Mouse (Mus musculus): ENCODE results near the gene Gart.

Gene Gart

DNA sequence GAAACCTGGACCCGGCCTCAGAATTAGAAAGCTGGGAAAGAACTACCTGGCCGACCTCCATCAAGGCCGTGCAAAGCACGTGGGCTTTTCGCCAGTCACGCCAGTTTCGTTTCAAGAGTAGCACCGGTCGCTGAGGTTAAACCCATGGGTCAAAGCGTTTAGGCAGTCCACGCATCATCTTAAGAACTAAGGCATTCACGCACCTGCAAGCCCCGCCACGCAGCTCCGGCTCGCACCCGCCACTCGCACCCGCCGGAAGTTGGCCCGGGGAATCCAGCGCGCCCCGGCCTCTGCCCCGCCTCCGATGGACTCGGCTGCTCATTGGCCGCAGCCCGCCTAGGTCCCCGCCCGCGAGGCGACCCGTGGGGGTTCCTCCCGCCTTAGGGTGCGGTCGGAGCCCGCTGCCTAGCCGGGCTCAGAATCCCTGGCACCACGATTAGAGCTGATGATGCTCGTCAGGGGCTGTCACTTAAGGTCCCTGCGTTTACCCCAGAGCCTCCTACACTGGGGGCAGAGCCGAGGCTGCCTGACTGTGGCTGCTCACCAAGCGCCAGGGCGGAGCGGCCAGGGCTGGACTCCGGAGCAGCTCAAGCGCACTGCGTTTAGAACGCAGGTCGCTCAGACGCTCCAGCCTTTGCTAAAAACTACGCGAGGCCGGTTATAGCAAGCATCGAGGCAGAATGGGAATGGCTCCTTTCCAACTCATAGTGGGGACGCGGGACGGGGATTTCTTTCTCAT lies at the start of gene Gart:
Gene Gart (minus strand): TSS at position 272 of the 739 bp plus-strand sequence.
- peak; percentile 94 for DNase-seq (ENCODE audit: low spot score)

DNA sequence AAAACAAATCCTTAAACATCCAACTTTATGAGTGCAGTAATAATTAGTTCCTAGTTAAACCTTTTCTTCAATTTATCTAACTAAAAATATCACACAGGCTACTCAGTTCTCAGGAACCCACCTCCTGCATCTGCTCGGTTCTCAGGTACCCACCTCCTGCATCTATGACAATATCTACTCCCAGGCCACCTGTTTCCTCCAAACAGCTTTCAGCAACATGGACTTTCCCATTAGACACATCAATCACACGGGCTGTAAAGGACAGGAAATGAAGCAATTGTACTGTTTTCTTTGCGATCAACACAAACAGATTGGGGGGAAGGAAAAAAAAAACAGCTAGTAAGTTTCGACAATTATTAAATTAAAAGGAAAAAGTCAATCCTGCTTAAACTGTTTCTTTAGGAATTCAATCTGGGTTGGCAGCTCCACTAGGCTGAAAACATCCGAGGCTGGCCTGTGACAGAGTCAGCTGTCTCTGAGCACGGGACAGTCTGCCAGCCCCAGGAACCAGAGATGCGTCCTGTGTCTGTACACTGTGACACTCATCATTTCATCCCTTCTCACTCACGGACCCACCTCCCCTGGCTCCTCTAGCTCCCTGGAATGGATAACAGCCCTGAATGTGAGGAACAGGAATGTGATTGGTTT lies 48.5 kb upstream of the Gart start:
- DNase-seq (ENCODE audit: low spot score) = no peak

DNA sequence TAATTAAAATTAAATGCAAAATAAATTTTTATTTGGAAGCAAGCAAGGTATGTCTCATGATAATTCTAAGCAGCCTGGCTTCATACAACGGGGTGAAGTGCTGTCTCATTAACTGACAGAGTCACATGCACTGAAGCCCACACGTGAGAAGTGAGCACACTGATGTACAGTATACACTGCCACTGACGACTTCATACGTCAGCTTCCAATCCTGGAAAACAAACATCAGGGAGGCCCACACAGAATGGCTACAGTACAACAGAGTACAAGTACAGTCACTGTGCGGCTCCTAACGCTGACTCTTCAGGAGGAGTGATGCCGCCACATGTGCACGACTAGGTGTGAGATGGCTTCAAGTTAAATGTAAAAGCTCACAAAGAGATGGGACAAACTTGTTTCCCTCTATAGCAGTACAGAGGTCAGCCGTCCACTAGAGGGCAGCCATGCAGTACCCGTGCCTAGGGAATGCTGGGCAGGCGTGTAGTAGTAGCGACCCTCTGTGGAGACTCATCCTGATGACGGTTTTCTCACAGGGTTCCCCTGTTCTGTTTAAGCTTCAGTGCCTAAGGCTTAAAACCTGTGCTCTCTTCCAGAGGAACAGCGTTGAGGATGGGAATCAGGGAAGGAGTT lies 47.8 kb upstream of the Gart start:
- DNase-seq (ENCODE audit: low spot score) = peak; percentile 50

DNA sequence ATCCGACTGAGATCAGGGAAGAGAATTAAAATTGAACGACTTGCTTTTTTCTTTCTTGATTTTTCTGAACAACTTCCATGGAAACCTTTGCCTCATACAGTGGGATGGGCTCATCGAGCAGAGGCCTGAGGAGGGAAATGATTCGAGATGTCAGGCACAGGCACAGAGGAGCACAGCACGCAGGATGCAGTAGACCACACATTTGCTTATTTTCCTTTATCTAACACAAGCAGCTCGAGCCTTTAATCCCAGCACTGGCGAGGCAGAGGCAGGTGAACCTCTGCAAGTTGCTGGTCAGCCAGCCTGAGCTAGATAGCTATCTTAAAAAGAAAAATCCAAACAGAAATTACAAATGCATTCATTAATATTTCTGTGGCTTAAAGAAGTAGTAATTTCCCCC lies 43.0 kb upstream of the Gart start:
- no peak for DNase-seq (ENCODE audit: low spot score)

DNA sequence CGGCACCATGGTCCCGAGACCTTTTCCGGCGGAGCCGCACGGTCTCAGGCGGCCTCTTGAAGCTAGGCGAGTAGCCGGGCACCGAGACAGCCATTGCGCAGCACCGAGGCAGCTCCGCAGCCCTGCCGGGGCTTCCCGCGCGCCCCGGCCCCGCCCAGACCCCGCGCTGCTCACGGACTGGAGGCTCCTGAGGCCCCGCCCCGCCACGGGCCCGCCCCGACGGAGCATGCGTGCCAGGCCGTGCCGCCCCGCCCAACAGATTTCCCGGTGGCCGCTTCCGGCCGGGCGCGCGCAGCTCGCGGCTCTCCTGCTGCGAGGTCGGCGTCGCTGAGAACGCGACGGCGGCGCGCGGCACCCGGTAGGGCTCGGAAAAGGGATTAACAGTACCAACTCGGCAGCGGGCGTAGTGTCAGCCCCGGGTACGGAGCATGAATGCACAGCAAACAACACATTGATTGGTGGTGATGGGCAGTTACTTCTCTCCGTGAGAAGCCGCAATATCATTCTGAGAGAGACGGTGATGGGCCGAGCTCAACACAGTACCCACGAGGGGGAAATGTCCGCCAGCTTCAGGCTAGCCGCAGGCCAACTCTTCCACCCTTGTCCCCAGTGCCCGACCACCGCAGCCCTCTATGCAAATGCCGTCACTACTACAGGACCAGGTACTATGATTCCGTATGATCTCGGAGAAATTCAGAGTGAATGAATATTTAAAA lies 42.0 kb upstream of the Gart start, which contains the start of gene Donson:
Gene Donson (minus strand): TSS at position 152 of the 716 bp plus-strand sequence.
- peak; percentile 94 for DNase-seq (ENCODE audit: low spot score)

DNA sequence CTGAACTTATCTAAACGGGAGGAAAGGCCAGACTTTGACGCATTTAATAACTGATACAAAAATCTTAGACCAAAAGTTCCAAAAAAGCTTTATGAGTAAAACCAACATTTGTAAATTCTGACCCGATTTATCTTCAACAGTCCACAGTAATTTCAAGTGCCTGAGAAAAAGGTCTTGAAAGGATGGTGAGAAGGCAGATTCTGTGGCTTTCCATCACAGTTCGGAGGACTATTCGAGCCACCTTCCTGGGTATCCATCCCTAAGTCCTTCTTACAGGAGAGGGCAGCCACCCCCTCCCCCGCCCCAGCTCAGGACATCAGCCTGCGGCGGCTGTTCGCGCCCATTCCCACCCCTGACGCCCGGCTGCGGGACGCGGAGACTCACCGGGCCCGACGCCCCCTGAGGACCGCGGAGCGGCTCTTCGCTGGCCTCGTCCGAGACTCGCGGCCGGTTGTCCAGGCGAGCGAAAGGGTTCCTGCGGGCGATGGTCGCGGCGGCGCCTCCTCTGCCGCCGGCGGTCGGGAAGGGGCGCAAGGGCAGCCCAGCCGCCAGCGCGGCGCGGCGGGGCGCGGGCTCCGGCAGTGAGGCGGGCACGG lies 41.4 kb upstream of the Gart start:
- DNase-seq (ENCODE audit: low spot score) = no peak

DNA sequence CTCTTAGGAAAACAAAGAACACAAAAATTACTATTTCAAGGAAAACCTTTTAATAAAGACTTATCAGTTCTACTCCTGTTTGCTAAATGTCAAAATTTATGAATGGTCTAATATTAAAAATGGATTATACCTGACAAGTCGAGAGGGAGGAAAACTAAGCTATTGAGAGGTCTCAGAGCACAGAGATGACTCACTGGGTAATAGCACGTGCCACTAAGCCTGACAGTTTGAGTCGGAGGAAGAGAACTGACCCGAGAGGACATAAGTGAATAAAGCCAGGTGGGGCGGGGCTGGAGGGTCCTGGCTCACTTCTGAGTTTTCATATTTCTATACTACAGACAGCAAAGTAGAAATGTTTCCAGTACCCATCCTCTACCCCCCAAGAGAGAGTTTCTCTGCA lies 39.6 kb upstream of the Gart start:
- no peak for DNase-seq (ENCODE audit: low spot score)

DNA sequence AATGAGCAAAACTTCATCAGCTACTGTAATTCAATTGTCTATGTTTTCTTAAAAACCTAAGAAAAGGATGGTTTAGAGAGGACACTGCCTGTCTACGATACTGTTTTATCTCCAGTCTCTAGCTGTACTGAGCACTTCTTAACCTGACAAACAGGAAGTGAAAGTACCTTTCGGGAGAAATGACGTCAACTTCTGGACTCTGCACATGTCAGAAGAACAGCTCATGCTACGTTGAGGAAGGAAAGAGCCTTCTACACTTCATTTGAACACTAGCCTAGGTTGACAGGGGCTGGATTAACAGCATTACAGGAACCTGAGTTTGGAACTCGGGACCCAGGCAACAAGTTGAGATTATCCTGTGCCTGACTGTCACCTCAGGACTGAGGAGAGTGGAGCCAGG lies 38.8 kb upstream of the Gart start:
- peak; percentile 78 for DNase-seq (ENCODE audit: low spot score)

DNA sequence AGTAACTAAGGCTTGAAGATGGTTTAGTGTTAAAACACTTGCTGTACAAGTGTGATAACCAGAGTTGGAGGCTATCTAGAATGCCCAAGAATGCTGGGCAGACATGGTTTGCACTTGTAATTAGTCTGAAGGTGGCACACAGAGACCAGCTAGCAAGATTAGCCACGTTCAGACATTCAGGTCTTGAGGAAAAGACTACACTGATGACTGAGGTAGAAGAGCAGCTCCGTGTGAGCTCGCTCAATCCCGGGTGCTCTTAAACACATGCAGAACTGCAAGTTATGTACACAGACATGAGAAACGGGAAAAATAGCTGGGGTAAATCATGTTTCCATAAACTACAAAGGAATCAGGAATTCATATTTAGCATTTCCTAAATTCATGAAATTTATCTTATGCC lies 33.9 kb upstream of the Gart start:
- no peak for DNase-seq (ENCODE audit: low spot score)

DNA sequence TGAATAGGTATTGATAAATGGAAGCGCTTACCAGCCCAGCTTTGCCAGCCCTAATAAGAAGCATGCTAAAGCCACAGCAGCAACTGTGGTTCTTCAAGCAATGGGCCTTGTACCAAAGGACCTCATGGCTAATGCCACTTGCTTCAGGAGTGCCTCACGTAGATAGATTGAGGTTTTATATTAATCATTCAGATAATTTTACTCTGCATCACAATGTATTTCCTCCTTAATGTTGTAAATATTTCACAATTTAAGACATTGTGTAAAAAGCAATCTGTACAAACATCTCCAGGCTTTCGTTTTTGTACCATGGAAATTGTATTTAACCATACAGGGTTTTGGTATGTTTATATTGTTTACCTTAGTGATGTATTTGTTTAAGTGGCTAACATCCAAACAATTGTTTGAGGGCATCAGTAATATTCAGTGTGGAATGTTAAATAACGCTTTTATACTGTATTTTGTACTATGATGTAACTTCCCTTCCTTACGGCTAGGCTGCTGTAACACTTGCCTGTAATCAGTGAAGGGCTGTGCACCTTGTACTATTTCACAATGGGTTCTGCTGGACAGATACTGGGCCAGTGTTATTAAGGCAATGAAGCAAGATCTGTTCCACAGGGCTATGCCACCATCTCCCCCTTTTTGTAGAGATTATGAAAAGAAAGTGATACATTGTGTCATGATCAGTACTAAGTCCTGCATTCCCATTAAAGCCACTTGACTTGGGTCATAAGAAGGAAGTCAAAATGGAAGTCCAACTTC lies 31.6 kb upstream of the Gart start:
- DNase-seq (ENCODE audit: low spot score) = no peak

DNA sequence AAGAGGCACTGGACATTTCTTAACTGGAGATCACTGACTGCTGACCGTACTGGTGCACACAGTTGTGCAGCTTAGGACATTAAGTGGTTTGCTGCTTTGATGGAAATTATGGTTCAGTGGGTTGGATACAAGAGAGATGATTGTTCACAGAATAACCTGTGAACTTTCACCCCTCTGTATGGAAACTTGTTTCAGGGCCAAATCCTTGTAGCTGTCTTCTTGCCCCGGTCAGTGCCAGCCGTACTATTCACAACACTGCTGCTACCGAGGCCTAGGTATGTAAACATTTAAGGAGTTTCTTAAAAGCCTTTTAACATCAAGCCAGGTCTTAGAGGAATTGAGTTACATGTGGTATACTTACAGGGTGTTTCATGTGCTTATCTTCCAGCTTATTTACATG lies 27.7 kb upstream of the Gart start:
- no peak for DNase-seq (ENCODE audit: low spot score)

DNA sequence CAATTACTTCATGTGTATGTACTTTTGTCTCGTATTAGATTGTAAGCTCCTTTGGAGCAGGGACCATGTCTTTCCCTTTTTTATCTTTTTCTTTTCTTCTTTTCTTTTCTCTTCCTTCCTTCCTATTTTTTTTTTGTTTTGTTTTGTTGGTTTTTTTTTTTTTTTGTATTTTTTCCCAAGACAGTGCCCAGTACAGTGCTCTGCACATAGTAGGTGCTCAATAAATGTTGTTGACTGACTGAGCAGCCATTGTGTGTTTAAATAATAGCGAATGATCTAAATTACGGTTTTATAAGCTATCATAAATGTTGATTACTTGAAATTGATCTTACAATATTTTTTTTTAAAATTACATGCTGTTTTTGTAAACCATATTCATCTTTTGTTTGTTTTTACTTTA lies 17.0 kb upstream of the Gart start:
- no peak for DNase-seq (ENCODE audit: low spot score)

DNA sequence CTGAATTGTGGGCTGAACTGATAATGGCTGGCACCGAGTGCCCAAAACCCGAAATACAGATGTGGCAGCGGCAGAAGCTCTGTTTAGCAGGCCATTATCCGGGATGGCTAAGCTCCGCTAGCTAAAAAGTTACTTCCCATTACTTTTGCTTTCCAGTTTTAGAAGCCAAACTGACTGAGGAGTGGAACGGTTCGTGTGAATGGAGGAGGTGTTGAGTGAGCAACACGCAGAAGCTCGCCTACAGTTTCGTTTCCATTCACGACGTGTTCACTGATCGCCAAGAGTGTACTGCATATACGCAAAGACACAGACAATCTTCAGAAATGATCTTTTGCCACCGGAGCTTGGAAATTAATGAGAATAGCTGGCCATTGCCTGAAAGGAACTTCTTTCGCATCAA lies 15.6 kb upstream of the Gart start:
- DNase-seq (ENCODE audit: low spot score) = no peak

DNA sequence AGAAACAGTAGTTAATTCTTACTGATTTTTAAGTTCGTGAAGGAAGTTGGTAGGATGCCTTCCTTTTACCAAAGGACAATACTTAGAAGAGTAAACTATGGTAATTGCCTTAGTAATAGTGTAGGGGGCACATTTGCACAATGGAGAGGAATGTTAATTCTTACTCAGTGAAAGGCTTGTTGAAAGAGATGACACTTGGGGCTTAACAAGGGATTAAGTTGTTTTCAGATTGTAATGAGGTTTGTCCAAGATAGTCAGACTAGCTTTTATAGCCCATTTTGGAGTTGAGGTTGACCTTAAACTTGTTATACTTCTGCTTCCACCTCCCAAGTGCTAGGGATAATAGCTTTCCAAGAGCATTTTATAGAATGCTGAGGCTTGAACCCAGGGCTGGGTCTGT lies 14.6 kb upstream of the Gart start:
- DNase-seq (ENCODE audit: low spot score) = no peak

DNA sequence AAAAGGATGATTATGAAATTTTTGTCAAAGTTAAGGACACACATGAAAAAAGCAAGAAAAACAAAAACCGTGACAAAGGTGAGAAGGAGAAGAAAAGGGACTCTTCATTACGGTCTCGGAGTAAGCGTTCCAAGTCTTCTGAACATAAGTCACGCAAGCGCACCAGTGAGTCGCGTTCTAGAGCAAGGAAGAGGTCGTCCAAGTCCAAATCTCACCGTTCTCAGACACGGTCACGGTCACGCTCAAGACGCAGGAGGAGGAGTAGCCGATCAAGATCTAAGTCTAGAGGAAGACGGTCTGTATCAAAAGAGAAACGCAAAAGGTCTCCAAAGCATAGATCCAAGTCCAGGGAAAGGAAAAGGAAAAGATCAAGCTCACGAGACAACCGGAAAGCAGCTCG lies 13.0 kb upstream of the Gart start:
- no peak for DNase-seq (ENCODE audit: low spot score)

DNA sequence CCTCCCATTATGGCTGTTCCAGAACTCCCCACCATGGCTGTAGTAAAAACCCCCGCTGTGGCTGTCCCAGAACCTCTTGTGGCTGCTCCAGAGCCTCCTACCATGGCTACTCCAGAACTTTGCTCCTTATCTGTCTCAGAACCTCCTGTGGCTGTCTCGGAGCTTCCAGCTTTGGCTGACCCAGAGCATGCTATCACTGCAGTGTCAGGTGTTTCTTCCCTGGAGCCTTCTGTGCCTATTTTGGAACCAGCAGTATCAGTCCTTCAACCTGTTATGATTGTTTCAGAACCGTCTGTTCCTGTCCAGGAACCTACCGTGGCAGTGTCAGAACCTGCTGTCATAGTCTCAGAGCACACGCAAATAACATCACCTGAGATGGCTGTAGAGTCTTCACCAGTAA lies 11.7 kb upstream of the Gart start:
- DNase-seq (ENCODE audit: low spot score) = no peak

DNA sequence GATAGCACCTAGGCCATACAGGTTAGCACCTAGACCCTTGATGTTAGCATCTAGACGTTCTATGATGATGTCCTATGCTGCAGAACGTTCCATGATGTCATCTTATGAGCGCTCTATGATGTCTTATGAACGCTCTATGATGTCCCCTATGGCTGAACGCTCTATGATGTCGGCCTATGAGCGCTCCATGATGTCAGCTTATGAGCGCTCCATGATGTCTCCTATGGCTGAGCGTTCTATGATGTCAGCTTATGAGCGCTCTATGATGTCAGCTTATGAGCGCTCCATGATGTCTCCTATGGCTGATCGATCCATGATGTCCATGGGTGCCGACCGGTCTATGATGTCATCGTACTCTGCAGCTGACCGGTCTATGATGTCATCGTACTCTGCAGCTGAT lies 10.5 kb upstream of the Gart start:
- DNase-seq (ENCODE audit: low spot score) = no peak

DNA sequence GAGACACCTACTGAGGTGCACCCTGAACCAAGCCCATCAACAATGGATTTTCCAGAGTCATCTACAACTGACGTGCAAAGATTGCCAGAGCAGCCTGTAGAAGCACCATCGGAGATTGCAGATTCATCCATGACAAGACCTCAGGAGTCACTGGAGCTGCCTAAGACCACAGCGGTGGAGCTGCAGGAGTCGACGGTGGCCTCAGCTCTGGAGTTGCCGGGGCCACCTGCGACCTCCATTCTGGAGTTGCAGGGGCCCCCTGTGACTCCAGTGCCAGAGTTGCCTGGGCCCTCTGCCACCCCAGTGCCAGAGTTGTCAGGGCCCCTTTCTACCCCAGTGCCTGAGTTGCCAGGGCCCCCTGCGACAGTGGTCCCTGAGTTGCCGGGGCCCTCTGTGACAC lies 8.5 kb upstream of the Gart start:
- DNase-seq (ENCODE audit: low spot score) = no peak

DNA sequence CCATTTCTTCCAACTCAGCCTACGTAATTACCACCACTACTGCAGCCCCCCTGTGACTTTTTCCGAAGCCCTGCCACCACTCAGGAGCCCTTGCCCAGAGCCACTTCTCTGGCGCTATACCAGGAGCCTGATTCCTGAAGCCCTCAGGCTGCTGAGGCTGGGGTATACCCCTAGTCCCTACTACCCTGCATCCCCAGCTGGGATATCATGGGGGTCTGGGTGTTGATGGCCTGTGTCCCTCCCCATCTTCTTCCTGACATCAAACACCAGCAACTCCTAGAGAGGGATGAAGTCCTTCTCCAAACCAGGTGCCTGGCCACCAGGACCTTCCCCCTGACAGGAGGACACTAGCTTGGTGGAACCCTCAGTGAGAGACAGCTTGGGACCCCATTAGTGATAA lies 5.4 kb upstream of the Gart start:
- DNase-seq (ENCODE audit: low spot score) = no peak

DNA sequence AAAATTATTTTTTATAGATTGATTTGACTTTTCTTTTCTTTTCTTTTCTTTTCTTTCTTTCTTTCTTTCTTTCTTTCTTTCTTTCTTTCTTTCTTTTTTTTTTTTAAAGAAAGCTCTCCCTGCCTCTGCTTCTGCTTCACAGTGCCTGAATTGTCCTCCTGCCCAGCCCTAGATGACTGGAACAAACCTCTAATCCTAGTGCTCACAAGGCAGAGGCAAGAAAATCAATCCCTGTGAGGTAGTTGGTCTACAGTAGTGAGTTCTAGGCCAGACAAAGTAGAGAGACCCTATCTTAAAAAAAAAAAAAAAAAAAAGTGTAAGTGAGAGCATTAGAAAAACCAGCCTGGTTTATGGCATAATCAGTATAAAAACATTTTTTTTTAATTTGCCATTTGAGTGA lies 3.0 kb upstream of the Gart start:
- no peak for DNase-seq (ENCODE audit: low spot score)

DNA sequence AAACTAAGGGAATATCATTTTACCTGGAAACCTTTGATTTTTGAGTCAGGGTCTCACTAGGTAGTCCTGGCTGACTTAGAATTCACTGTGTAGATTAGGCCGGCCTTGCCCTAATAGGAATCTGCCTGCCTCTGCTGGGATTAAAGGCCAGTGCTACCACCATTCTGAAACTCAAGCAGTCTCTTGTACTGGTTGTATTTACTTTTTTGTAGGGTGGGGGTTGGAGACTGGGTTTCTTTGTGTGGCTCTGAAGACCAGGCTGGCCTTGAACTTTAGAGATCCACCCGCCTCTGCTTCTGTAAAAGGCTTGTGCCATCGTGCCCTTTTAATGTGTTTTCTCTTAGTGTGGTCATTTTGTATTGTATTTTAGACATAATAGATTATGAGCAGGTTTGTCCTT lies 2.5 kb upstream of the Gart start:
- DNase-seq (ENCODE audit: low spot score) = no peak

DNA sequence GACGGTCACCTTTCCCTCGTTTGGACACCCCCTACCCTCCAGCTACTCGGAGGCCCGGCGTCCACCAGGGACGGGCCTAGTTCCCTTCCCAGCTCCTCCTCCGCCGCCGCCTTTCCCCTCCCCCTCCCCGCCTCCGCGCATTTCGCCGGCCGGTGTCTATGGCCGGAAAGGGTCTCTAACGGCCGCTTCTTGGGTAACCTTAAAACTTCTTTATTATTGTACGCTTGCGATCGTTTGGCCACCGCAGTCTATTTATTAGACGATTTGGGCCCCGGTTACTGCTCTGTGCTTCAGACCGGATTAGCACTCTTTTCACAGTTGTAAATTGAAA lies 1.4 kb upstream of the Gart start:
- no peak for DNase-seq (ENCODE audit: low spot score)
